Mouse (Mus musculus): ENCODE measurements around the gene Gng12.

GRCm38 (mm10) chr6:66953951-66954519, 57.8 kb downstream of the Gng12 start:
- no peak for TF ChIP-seq CTCF (IDR thresholded peaks at IDR 0.05; ENCODE audit: insufficient read depth, low read length)
- no peak for TF ChIP-seq POLR2A (IDR thresholded peaks at IDR 0.05; ENCODE audit: borderline replicate concordance, extremely low read depth, low read depth, low read length)

All from lung, adult 2 months (tissue).